Mouse (Mus musculus) olfactory bulb, adult 2 months (tissue): Measurements from ENCODE around the gene Inpp5b.

Experiments
- CTCF ChIP-seq: fragments of 200-500 bp; IDR thresholded peaks from 2 replicates; pipeline ENCODE4 v1.5.1; 2012; ENCODE audit warnings: low read depth, mild to moderate bottlenecking, low read length, moderate library complexity; ENCODE audit not compliant: insufficient read depth
- POLR2A ChIP-seq: fragments of 200-500 bp; IDR thresholded peaks from 2 replicates; pipeline ENCODE4 v1.6.1; 2012; ENCODE audit warnings: mild to moderate bottlenecking, low read depth, low read length, moderate library complexity; ENCODE audit not compliant: insufficient read depth

GRCm38 (mm10) chr4:124849631-124850260 is 108.1 kb downstream of the Inpp5b start:
- TF ChIP-seq CTCF (no peak), POLR2A (no peak)
